Mouse (Mus musculus) liver (tissue): ENCODE data around the gene Tubgcp5.

Experiments
- DNase-seq: peaks from one replicate; pipeline ENCODE4 v3.0.0-alpha.2; 2020; ENCODE audit warnings: mixed read lengths

Gene Tubgcp5

GRCm38 (mm10) chr7:55855597-55855996, 61.6 kb downstream of the Tubgcp5 start:
- no peak for DNase-seq

GRCm38 (mm10) chr7:55856741-55857140, 62.8 kb downstream of the Tubgcp5 start:
- DNase-seq: no peak

- DNase-seq: no peak
Observed at GRCm38 (mm10) chr7:55857729-55858128, 63.8 kb downstream of the Tubgcp5 start.

- DNase-seq: no peak
Observed at GRCm38 (mm10) chr7:55858836-55859517, 65.0 kb downstream of the Tubgcp5 start.

GRCm38 (mm10) chr7:55859518-55859872, 65.5 kb downstream of the Tubgcp5 start:
- no peak for DNase-seq

GRCm38 (mm10) chr7:55859956-55860355, 66.0 kb downstream of the Tubgcp5 start:
- DNase-seq: no peak

GRCm38 (mm10) chr7:55861175-55861574, 67.2 kb downstream of the Tubgcp5 start:
- no peak for DNase-seq

- DNase-seq: no peak
Observed at GRCm38 (mm10) chr7:55865044-55865443, 71.1 kb downstream of the Tubgcp5 start.

GRCm38 (mm10) chr7:55865750-55866416, 71.9 kb downstream of the Tubgcp5 start:
- no peak for DNase-seq

GRCm38 (mm10) chr7:55868247-55868646, 74.3 kb downstream of the Tubgcp5 start:
- no peak for DNase-seq

- no peak for DNase-seq
Observed at GRCm38 (mm10) chr7:55869220-55869619, 75.3 kb downstream of the Tubgcp5 start.

GRCm38 (mm10) chr7:55870340-55871020, 76.5 kb downstream of the Tubgcp5 start:
- DNase-seq: no peak

- DNase-seq: no peak
Observed at GRCm38 (mm10) chr7:55871476-55871875, 77.5 kb downstream of the Tubgcp5 start.

GRCm38 (mm10) chr7:55874703-55875102, 80.7 kb downstream of the Tubgcp5 start:
- no peak for DNase-seq

- DNase-seq: no peak
Observed at GRCm38 (mm10) chr7:55877721-55878120, 83.8 kb downstream of the Tubgcp5 start.

- DNase-seq: no peak
Observed at GRCm38 (mm10) chr7:55880882-55881281, 86.9 kb downstream of the Tubgcp5 start.
